Mouse (Mus musculus) liver, embryonic 14.5 days (tissue): ENCODE data around the gene Fignl1.

ENCODE experiments used
- CTCF ChIP-seq: IDR thresholded peaks from 2 replicates; pipeline ENCODE4 v1.5.1; 2016; ENCODE audit warnings: antibody characterized with exemption, low read depth, control low read depth
- EP300 ChIP-seq: IDR thresholded peaks from 2 replicates; pipeline ENCODE4 v1.6.1; 2016; ENCODE audit warnings: antibody characterized with exemption, low read depth

GRCm38 (mm10) chr11:11839874-11840273 lies 31.1 kb upstream of the Fignl1 start:
- TF ChIP-seq EP300 (no peak), CTCF (no peak)
